Mouse (Mus musculus) MEL (cell line): ENCODE measurements around the gene Mapk7. TPM values are rescaled to one million over a fixed set of nuclear protein-coding genes. Genes with fewer than 3 reads are reported as not detected.
A peak's percentile ranks its signal among the peaks of the same experiment; 100 is the strongest.

ENCODE experiments used
- DNase-seq: peaks from one replicate; pipeline ENCODE4 v3.0.0; 2011; ENCODE audit warnings: low read depth, low spot score
- H3K27ac ChIP-seq: 2 replicates; pipeline ENCODE4 v1.5.1; 2012; ENCODE audit warnings: low read depth, mild to moderate bottlenecking, control low read depth, low read length, moderate library complexity; ENCODE audit not compliant: control insufficient read depth
- H3K27me3 ChIP-seq, 2 experiments: fragments of 150-350 bp in 1 of 2; sonication (generic) in 1 of 2; 2 replicates each; pipeline ENCODE4 v1.6.1; 2012; ENCODE audit warnings: low read length in 2 of 2, mild to moderate bottlenecking in 2 of 2, improper control_type of control experiment in 1 of 2, moderate library complexity in 1 of 2; ENCODE audit not compliant: insufficient read depth in 2 of 2, control insufficient read depth in 1 of 2
- H3K36me3 ChIP-seq, 2 experiments: 2 replicates each; pipeline ENCODE4 v1.6.1; 2012 to 2014; ENCODE audit warnings: low read length in 2 of 2, improper control_type of control experiment in 1 of 2, inconsistent platforms in 1 of 2, mild to moderate bottlenecking in 1 of 2; ENCODE audit not compliant: insufficient read depth in 2 of 2, control insufficient read depth in 1 of 2
- H3K4me1 ChIP-seq, 2 experiments: fragments of 150-350 bp in 1 of 2; sonication (generic) in 1 of 2; 2 replicates each; pipeline ENCODE4 v1.6.1; 2012; ENCODE audit warnings: low read length in 2 of 2, improper control_type of control experiment in 1 of 2, mild to moderate bottlenecking in 1 of 2; ENCODE audit not compliant: insufficient read depth in 2 of 2, control insufficient read depth in 1 of 2
- H3K4me3 ChIP-seq, 2 experiments: fragments of 150-350 bp in 1 of 2; sonication (generic) in 1 of 2; 2 replicates each; pipeline ENCODE4 v1.5.1; 2012; ENCODE audit warnings: low read depth in 2 of 2, low read length in 2 of 2, mild to moderate bottlenecking in 2 of 2, moderate library complexity in 2 of 2, control low read depth in 1 of 2, improper control_type of control experiment in 1 of 2; ENCODE audit not compliant: control insufficient read depth in 1 of 2, insufficient read depth in 1 of 2
- H3K79me2 ChIP-seq: 2 replicates; pipeline ENCODE4 v1.6.1; 2012; ENCODE audit warnings: mild to moderate bottlenecking, low read length, moderate library complexity; ENCODE audit not compliant: control insufficient read depth, poor library complexity, insufficient read depth
- H3K9ac ChIP-seq: 2 replicates; pipeline ENCODE4 v1.6.1; 2012; ENCODE audit warnings: low read depth, mild to moderate bottlenecking, control low read depth, low read length, moderate library complexity; ENCODE audit not compliant: control insufficient read depth, poor library complexity, severe bottlenecking
- H3K9me3 ChIP-seq: fragments of 150-350 bp; sonication (generic); replicated peaks from 2 replicates; pipeline ENCODE4 v1.6.1; 2012; ENCODE audit warnings: mild to moderate bottlenecking, low read length, improper control_type of control experiment, moderate library complexity; ENCODE audit not compliant: insufficient read depth
- BHLHE40 ChIP-seq: IDR thresholded peaks from 2 replicates; pipeline ENCODE4 v1.6.1; 2012; ENCODE audit warnings: low read depth, mild to moderate bottlenecking, inconsistent platforms, low read length, improper control_type of control experiment, borderline replicate concordance
- CTCF ChIP-seq, 3 experiments: IDR thresholded peaks in 2 of 3; conservative IDR thresholded peaks in 1 of 3; 2 replicates each; pipeline ENCODE4 v1.5.1; 2011 to 2012; ENCODE audit warnings: low read length in 3 of 3, low read depth in 2 of 3, mild to moderate bottlenecking in 2 of 3, improper control_type of control experiment in 1 of 3, inconsistent platforms in 1 of 3, mixed read lengths in 1 of 3, moderate library complexity in 1 of 3; ENCODE audit not compliant: control insufficient read depth in 1 of 3, insufficient read depth in 1 of 3, poor library complexity in 1 of 3, severe bottlenecking in 1 of 3
- ELF1 ChIP-seq: IDR thresholded peaks from 2 replicates; pipeline ENCODE4 v1.6.1; 2014; ENCODE audit warnings: low read depth, mild to moderate bottlenecking, inconsistent platforms, low read length, improper control_type of control experiment, moderate library complexity
- GATA1 ChIP-seq: IDR thresholded peaks from 2 replicates; pipeline ENCODE4 v1.6.1; 2011; ENCODE audit warnings: low read depth, low read length, improper control_type of control experiment
- MYB ChIP-seq: IDR thresholded peaks from 2 replicates; pipeline ENCODE4 v1.6.1; 2011; ENCODE audit warnings: mild to moderate bottlenecking, low read depth, low read length, improper control_type of control experiment
- POLR2A ChIP-seq, 2 experiments: IDR thresholded peaks; 2 replicates each; pipeline ENCODE4 v1.6.1; 2011 to 2012; ENCODE audit warnings: low read length in 2 of 2, mild to moderate bottlenecking in 2 of 2, control low read depth in 1 of 2, improper control_type of control experiment in 1 of 2, low read depth in 1 of 2, moderate library complexity in 1 of 2; ENCODE audit not compliant: control insufficient read depth in 1 of 2, insufficient read depth in 1 of 2, poor library complexity in 1 of 2
- POLR2AphosphoS2 ChIP-seq: IDR thresholded peaks from 2 replicates; pipeline ENCODE4 v1.6.1; 2011; ENCODE audit warnings: low read length, improper control_type of control experiment
- POLR2AphosphoS5 ChIP-seq: IDR thresholded peaks from 2 replicates; pipeline ENCODE4 v1.6.1; 2012; ENCODE audit warnings: low read depth, borderline replicate concordance, mild to moderate bottlenecking, inconsistent platforms, low read length, moderate library complexity, mixed read lengths
- RAD21 ChIP-seq: IDR thresholded peaks from 2 replicates; pipeline ENCODE4 v1.6.1; 2011; ENCODE audit warnings: mild to moderate bottlenecking, low read depth, low read length, improper control_type of control experiment
- SMC3 ChIP-seq: IDR thresholded peaks from 2 replicates; pipeline ENCODE4 v1.6.1; 2011; ENCODE audit warnings: low read depth, low read length, improper control_type of control experiment
- TAL1 ChIP-seq: IDR thresholded peaks from 2 replicates; pipeline ENCODE4 v1.6.1; 2012; ENCODE audit warnings: mild to moderate bottlenecking, inconsistent platforms, low read length, moderate library complexity, mixed read lengths
- TBP ChIP-seq: IDR thresholded peaks from 2 replicates; pipeline ENCODE4 v1.8.0; 2011; ENCODE audit warnings: low read depth, low read length, improper control_type of control experiment
- UBTF ChIP-seq: IDR thresholded peaks from 2 replicates; pipeline ENCODE4 v1.6.1; 2012; ENCODE audit warnings: low read depth, mild to moderate bottlenecking, inconsistent platforms, low read length, improper control_type of control experiment, moderate library complexity, borderline replicate concordance; ENCODE audit not compliant: insufficient read depth
- ZC3H11A ChIP-seq: IDR thresholded peaks from 2 replicates; pipeline ENCODE4 v1.6.1; 2012; ENCODE audit warnings: low read depth, mild to moderate bottlenecking, inconsistent platforms, low read length, improper control_type of control experiment
- ZKSCAN1 ChIP-seq: IDR thresholded peaks from 2 replicates; pipeline ENCODE4 v1.6.1; 2012; ENCODE audit warnings: low read depth, mild to moderate bottlenecking, inconsistent platforms, low read length, improper control_type of control experiment, moderate library complexity
- ZMIZ1 ChIP-seq: IDR thresholded peaks from 2 replicates; pipeline ENCODE4 v1.6.1; 2012; ENCODE audit warnings: low read depth, mild to moderate bottlenecking, inconsistent platforms, low read length, improper control_type of control experiment, moderate library complexity
- polyA plus RNA-seq, 2 experiments: library from polyadenylated mRNA; stranded (reverse) in 1 of 2; unstranded in 1 of 2; fragments of >175 nt in 1 of 2; fragments of >200 nt in 1 of 2; gene quantifications; 2 replicates each; pipeline versions ENCODE4 v1.2.1 to v1.2.4; 2012; ENCODE audit warnings: low replicate concordance in 2 of 2, low read depth in 1 of 2; ENCODE audit not compliant: insufficient read length in 2 of 2, insufficient read depth in 1 of 2, missing spikeins in 1 of 2
- total RNA-seq: library from RNA; depleted of rRNA; stranded (reverse); fragments of 300-350 nt; gene quantifications from 2 replicates; pipeline ENCODE4 v1.2.3, GENCODE M21; 2012

Mapk7 gene
- total and polyA plus RNA-seq, 3 experiments = 12.6 to 25.3 TPM; not detected in 1

GRCm38 (mm10) chr11:61449499-61450292 is 44.5 kb downstream of the Mapk7 start:
- peaks cover 0 to 4% of the 10 kb centered on the region in 2 experiments; a peak in 1 of 4 replicates for H3K27me3 ChIP-seq
- peak; percentile 23 for DNase-seq

GRCm38 (mm10) chr11:61448599-61449225 is 45.5 kb downstream of the Mapk7 start:
- no peaks in the 10 kb centered on the region for H3K4me1 ChIP-seq
- no peak for DNase-seq
- no peak overlapping the region for H3K4me3 ChIP-seq
- H3K79me2 ChIP-seq = no peaks in the 10 kb centered on the region
- no peak overlapping the region for H3K27ac ChIP-seq
- H3K9me3 ChIP-seq = no peaks in the 10 kb centered on the region
- no peak overlapping the region for H3K9ac ChIP-seq
- peaks cover 0 to 6% of the 10 kb centered on the region in 2 experiments; a peak in 1 of 4 replicates for H3K27me3 ChIP-seq
- TF ChIP-seq BHLHE40 (no peak), MYB (no peak), ZC3H11A (no peak), SMC3 (no peak), ELF1 (no peak), TBP (no peak), ZKSCAN1 (no peak), GATA1 (no peak), TAL1 (no peak), POLR2AphosphoS5 (no peak)
- H3K36me3 ChIP-seq = no peaks in the 10 kb centered on the region

More at GRCm38 (mm10) chr11:61449499-61450292, 44.5 kb downstream of the Mapk7 start:
- Histone ChIP-seq H3K27ac (no peak overlapping the region), H3K36me3 (no peaks in the 10 kb centered on the region), H3K9me3 (no peaks in the 10 kb centered on the region), H3K9ac (no peak overlapping the region), H3K4me3 (no peak overlapping the region), H3K79me2 (no peaks in the 10 kb centered on the region), H3K4me1 (no peaks in the 10 kb centered on the region)
- TF ChIP-seq UBTF = no peak
- no peak for TF ChIP-seq ZMIZ1
- no peak for TF ChIP-seq POLR2AphosphoS2
- TF ChIP-seq RAD21 = no peak
- peak; percentile 21; the same call in 1 of the 2 replicates for TF ChIP-seq SMC3
- peak in 2 of 3 experiments; percentile 45 to 76; a peak in 5 of 6 replicates for TF ChIP-seq CTCF (IDR thresholded peaks at IDR 0.05 in 2 of 3, conservative IDR thresholded peaks at IDR 0.05 in 1 of 3; ENCODE audit: control insufficient read depth in 1 of 3, insufficient read depth in 1 of 3, low read depth in 2 of 3, low read length in 3 of 3, poor library complexity in 1 of 3, severe bottlenecking in 1 of 3)
- TF ChIP-seq ELF1 = no peak
- no peak for TF ChIP-seq TBP
- no peak for TF ChIP-seq POLR2A (IDR thresholded peaks at IDR 0.05; ENCODE audit: control insufficient read depth in 1 of 2, insufficient read depth in 1 of 2, low read depth in 1 of 2, low read length in 2 of 2, poor library complexity in 1 of 2)
